Mouse (Mus musculus) E14TG2a.4 (cell line): ENCODE measurements at regions not wholly inside any gene's neighbourhood (a gene's known extent, or its start where the extent isn't known, plus 50 kb on each side); places are given as distances from the start of the nearest gene placed in this dataset.

Source experiments
- CTCF ChIP-seq: conservative IDR thresholded peaks from 2 replicates; pipeline ENCODE4 v1.5.1; 2014; ENCODE audit warnings: low read length
- NANOG ChIP-seq: IDR thresholded peaks from 2 replicates; pipeline ENCODE4 v1.6.1; 2014; ENCODE audit warnings: borderline replicate concordance, low read length, mixed read lengths
- POU5F1 ChIP-seq: IDR thresholded peaks from 2 replicates; pipeline ENCODE4 v1.6.1; 2014; ENCODE audit warnings: low read length, borderline replicate concordance

DNA sequence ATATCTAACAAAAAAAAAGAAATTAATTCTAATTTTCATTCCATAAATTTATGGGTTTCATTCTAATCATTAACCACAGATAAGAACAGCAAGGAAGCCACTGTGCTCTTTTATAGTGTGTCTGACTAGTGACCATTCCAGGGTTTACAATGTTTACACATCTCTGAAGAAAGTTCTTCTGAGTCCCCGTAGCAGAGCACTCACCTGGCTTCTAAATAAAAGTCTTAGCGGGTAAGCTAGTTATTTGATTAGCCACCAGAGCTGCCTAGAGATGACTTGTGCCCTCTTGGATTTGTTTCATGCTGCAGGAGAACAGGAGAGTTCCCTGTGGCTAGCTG is 206.7 kb upstream of the Ank start:
- TF ChIP-seq CTCF (no peak), POU5F1 (no peak), NANOG (no peak)
